Mouse (Mus musculus) bone marrow macrophage, adult 2 months (primary cell): ENCODE data around the gene Pdss2.

Experiments used
- CTCF ChIP-seq: IDR thresholded peaks from 2 replicates; pipeline ENCODE4 v1.5.1; 2012; ENCODE audit warnings: low read depth, mild to moderate bottlenecking, low read length, moderate library complexity
- POLR2A ChIP-seq: IDR thresholded peaks from 2 replicates; pipeline ENCODE4 v1.6.1; 2012; ENCODE audit warnings: mild to moderate bottlenecking, low read depth, low read length, borderline replicate concordance

DNA sequence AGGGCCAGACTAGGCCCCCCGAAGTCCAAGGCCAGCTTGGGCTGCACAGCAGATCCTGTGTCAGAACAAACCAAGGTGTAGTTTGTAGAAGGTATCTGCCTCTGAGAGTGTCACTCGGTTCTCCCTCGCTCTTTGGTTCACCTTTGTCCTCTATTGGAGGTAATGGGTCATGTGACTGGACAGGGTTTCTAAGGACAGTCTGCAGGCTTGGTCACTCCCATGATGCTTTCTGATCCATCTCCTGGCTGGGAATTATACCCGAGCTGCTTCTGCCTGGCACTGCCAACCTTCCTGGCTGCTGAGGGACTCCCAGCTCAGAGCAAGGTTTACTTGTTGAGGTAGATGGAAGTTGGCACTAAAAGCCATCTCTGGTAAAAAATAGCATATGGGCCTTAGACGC lies 269.6 kb downstream of the Pdss2 start:
- no peak for TF ChIP-seq POLR2A
- TF ChIP-seq CTCF: no peak
